Mouse (Mus musculus) MEL (cell line): ENCODE measurements at regions not wholly inside any gene's neighbourhood (a gene's known extent, or its start where the extent isn't known, plus 50 kb on each side); places are given as distances from the start of the nearest gene placed in this dataset.

Source experiments
- DNase-seq: peaks from one replicate; pipeline ENCODE4 v3.0.0; 2011; ENCODE audit warnings: low read depth, low spot score
- H3K27ac ChIP-seq: 2 replicates; pipeline ENCODE4 v1.5.1; 2012; ENCODE audit warnings: low read depth, mild to moderate bottlenecking, control low read depth, low read length, moderate library complexity; ENCODE audit not compliant: control insufficient read depth
- H3K27me3 ChIP-seq, 2 experiments: fragments of 150-350 bp in 1 of 2; sonication (generic) in 1 of 2; 2 replicates each; pipeline ENCODE4 v1.6.1; 2012; ENCODE audit warnings: low read length in 2 of 2, mild to moderate bottlenecking in 2 of 2, improper control_type of control experiment in 1 of 2, moderate library complexity in 1 of 2; ENCODE audit not compliant: insufficient read depth in 2 of 2, control insufficient read depth in 1 of 2
- H3K36me3 ChIP-seq, 2 experiments: 2 replicates each; pipeline ENCODE4 v1.6.1; 2012 to 2014; ENCODE audit warnings: low read length in 2 of 2, improper control_type of control experiment in 1 of 2, inconsistent platforms in 1 of 2, mild to moderate bottlenecking in 1 of 2; ENCODE audit not compliant: insufficient read depth in 2 of 2, control insufficient read depth in 1 of 2
- H3K4me1 ChIP-seq, 2 experiments: fragments of 150-350 bp in 1 of 2; sonication (generic) in 1 of 2; 2 replicates each; pipeline ENCODE4 v1.6.1; 2012; ENCODE audit warnings: low read length in 2 of 2, improper control_type of control experiment in 1 of 2, mild to moderate bottlenecking in 1 of 2; ENCODE audit not compliant: insufficient read depth in 2 of 2, control insufficient read depth in 1 of 2
- H3K4me3 ChIP-seq, 2 experiments: fragments of 150-350 bp in 1 of 2; sonication (generic) in 1 of 2; 2 replicates each; pipeline ENCODE4 v1.5.1; 2012; ENCODE audit warnings: low read depth in 2 of 2, low read length in 2 of 2, mild to moderate bottlenecking in 2 of 2, moderate library complexity in 2 of 2, control low read depth in 1 of 2, improper control_type of control experiment in 1 of 2; ENCODE audit not compliant: control insufficient read depth in 1 of 2, insufficient read depth in 1 of 2
- H3K79me2 ChIP-seq: 2 replicates; pipeline ENCODE4 v1.6.1; 2012; ENCODE audit warnings: mild to moderate bottlenecking, low read length, moderate library complexity; ENCODE audit not compliant: control insufficient read depth, poor library complexity, insufficient read depth
- H3K9ac ChIP-seq: 2 replicates; pipeline ENCODE4 v1.6.1; 2012; ENCODE audit warnings: low read depth, mild to moderate bottlenecking, control low read depth, low read length, moderate library complexity; ENCODE audit not compliant: control insufficient read depth, poor library complexity, severe bottlenecking
- H3K9me3 ChIP-seq: fragments of 150-350 bp; sonication (generic); replicated peaks from 2 replicates; pipeline ENCODE4 v1.6.1; 2012; ENCODE audit warnings: mild to moderate bottlenecking, low read length, improper control_type of control experiment, moderate library complexity; ENCODE audit not compliant: insufficient read depth
- BHLHE40 ChIP-seq: IDR thresholded peaks from 2 replicates; pipeline ENCODE4 v1.6.1; 2012; ENCODE audit warnings: low read depth, mild to moderate bottlenecking, inconsistent platforms, low read length, improper control_type of control experiment, borderline replicate concordance
- CHD1 ChIP-seq: IDR thresholded peaks from 2 replicates; pipeline ENCODE4 v1.6.1; 2012; ENCODE audit warnings: low read depth, mild to moderate bottlenecking, inconsistent platforms, low read length, improper control_type of control experiment
- CHD2 ChIP-seq: IDR thresholded peaks from 2 replicates; pipeline ENCODE4 v1.6.1; 2011; ENCODE audit warnings: low read length, improper control_type of control experiment
- CTCF ChIP-seq, 3 experiments: IDR thresholded peaks in 2 of 3; conservative IDR thresholded peaks in 1 of 3; 2 replicates each; pipeline ENCODE4 v1.5.1; 2011 to 2012; ENCODE audit warnings: low read length in 3 of 3, low read depth in 2 of 3, mild to moderate bottlenecking in 2 of 3, improper control_type of control experiment in 1 of 3, inconsistent platforms in 1 of 3, mixed read lengths in 1 of 3, moderate library complexity in 1 of 3; ENCODE audit not compliant: control insufficient read depth in 1 of 3, insufficient read depth in 1 of 3, poor library complexity in 1 of 3, severe bottlenecking in 1 of 3
- E2F4 ChIP-seq: IDR thresholded peaks from 2 replicates; pipeline ENCODE4 v1.6.1; 2011; ENCODE audit warnings: low read depth, low read length, improper control_type of control experiment, borderline replicate concordance
- ELF1 ChIP-seq: IDR thresholded peaks from 2 replicates; pipeline ENCODE4 v1.6.1; 2014; ENCODE audit warnings: low read depth, mild to moderate bottlenecking, inconsistent platforms, low read length, improper control_type of control experiment, moderate library complexity
- EP300 ChIP-seq, 2 experiments: IDR thresholded peaks; 2 replicates each; pipeline ENCODE4 v1.6.1; 2011; ENCODE audit warnings: improper control_type of control experiment in 2 of 2, low read length in 2 of 2, low read depth in 1 of 2, mild to moderate bottlenecking in 1 of 2
- GABPA ChIP-seq: IDR thresholded peaks from 2 replicates; pipeline ENCODE4 v1.6.1; 2012; ENCODE audit warnings: low read depth, mild to moderate bottlenecking, inconsistent platforms, low read length, improper control_type of control experiment, moderate library complexity
- KAT2A ChIP-seq: conservative IDR thresholded peaks from 2 replicates; pipeline ENCODE4 v1.6.1; 2012; ENCODE audit warnings: low read depth, low read length, improper control_type of control experiment, inconsistent platforms
- MAFK ChIP-seq: IDR thresholded peaks from 2 replicates; pipeline ENCODE4 v1.6.1; 2011; ENCODE audit warnings: low read depth, mild to moderate bottlenecking, low read length, improper control_type of control experiment, borderline replicate concordance
- MEF2A ChIP-seq: IDR thresholded peaks from 2 replicates; pipeline ENCODE4 v1.6.1; 2014; ENCODE audit warnings: low read depth, mild to moderate bottlenecking, inconsistent platforms, low read length, improper control_type of control experiment; ENCODE audit not compliant: poor library complexity, insufficient replicate concordance, severe bottlenecking; ENCODE audit errors: extremely low read depth
- MXI1 ChIP-seq: IDR thresholded peaks from 2 replicates; pipeline ENCODE4 v1.6.1; 2011; ENCODE audit warnings: mild to moderate bottlenecking, low read depth, low read length, improper control_type of control experiment
- NELFE ChIP-seq: IDR thresholded peaks from 2 replicates; pipeline ENCODE4 v1.6.1; 2011; ENCODE audit warnings: low read depth, low read length, improper control_type of control experiment
- POLR2A ChIP-seq, 2 experiments: IDR thresholded peaks; 2 replicates each; pipeline ENCODE4 v1.6.1; 2011 to 2012; ENCODE audit warnings: low read length in 2 of 2, mild to moderate bottlenecking in 2 of 2, control low read depth in 1 of 2, improper control_type of control experiment in 1 of 2, low read depth in 1 of 2, moderate library complexity in 1 of 2; ENCODE audit not compliant: control insufficient read depth in 1 of 2, insufficient read depth in 1 of 2, poor library complexity in 1 of 2
- POLR2AphosphoS2 ChIP-seq: IDR thresholded peaks from 2 replicates; pipeline ENCODE4 v1.6.1; 2011; ENCODE audit warnings: low read length, improper control_type of control experiment
- POLR2AphosphoS5 ChIP-seq: IDR thresholded peaks from 2 replicates; pipeline ENCODE4 v1.6.1; 2012; ENCODE audit warnings: low read depth, borderline replicate concordance, mild to moderate bottlenecking, inconsistent platforms, low read length, moderate library complexity, mixed read lengths
- RCOR1 ChIP-seq: IDR thresholded peaks from 2 replicates; pipeline ENCODE4 v1.6.1; 2012; ENCODE audit warnings: low read depth, mild to moderate bottlenecking, inconsistent platforms, low read length, improper control_type of control experiment
- SIN3A ChIP-seq: IDR thresholded peaks from 2 replicates; pipeline ENCODE4 v1.6.1; 2012; ENCODE audit warnings: low read length, improper control_type of control experiment, inconsistent platforms
- SMC3 ChIP-seq: IDR thresholded peaks from 2 replicates; pipeline ENCODE4 v1.6.1; 2011; ENCODE audit warnings: low read depth, low read length, improper control_type of control experiment
- TAL1 ChIP-seq: IDR thresholded peaks from 2 replicates; pipeline ENCODE4 v1.6.1; 2012; ENCODE audit warnings: mild to moderate bottlenecking, inconsistent platforms, low read length, moderate library complexity, mixed read lengths
- TBP ChIP-seq: IDR thresholded peaks from 2 replicates; pipeline ENCODE4 v1.8.0; 2011; ENCODE audit warnings: low read depth, low read length, improper control_type of control experiment
- TCF12 ChIP-seq: IDR thresholded peaks from 2 replicates; pipeline ENCODE4 v1.6.1; 2014; ENCODE audit warnings: low read depth, mild to moderate bottlenecking, inconsistent platforms, low read length, improper control_type of control experiment, moderate library complexity
- UBTF ChIP-seq: IDR thresholded peaks from 2 replicates; pipeline ENCODE4 v1.6.1; 2012; ENCODE audit warnings: low read depth, mild to moderate bottlenecking, inconsistent platforms, low read length, improper control_type of control experiment, moderate library complexity, borderline replicate concordance; ENCODE audit not compliant: insufficient read depth
- USF1 ChIP-seq: IDR thresholded peaks from 2 replicates; pipeline ENCODE4 v1.6.1; 2014; ENCODE audit warnings: low read depth, mild to moderate bottlenecking, inconsistent platforms, low read length, improper control_type of control experiment, moderate library complexity
- USF2 ChIP-seq, 2 experiments: IDR thresholded peaks; 2 replicates each; pipeline ENCODE4 v1.6.1; 2011 to 2012; ENCODE audit warnings: improper control_type of control experiment in 2 of 2, low read length in 2 of 2, borderline replicate concordance in 1 of 2, inconsistent platforms in 1 of 2, low read depth in 1 of 2, mild to moderate bottlenecking in 1 of 2; ENCODE audit not compliant: insufficient read depth in 1 of 2
- ZKSCAN1 ChIP-seq: IDR thresholded peaks from 2 replicates; pipeline ENCODE4 v1.6.1; 2012; ENCODE audit warnings: low read depth, mild to moderate bottlenecking, inconsistent platforms, low read length, improper control_type of control experiment, moderate library complexity
- ZMIZ1 ChIP-seq: IDR thresholded peaks from 2 replicates; pipeline ENCODE4 v1.6.1; 2012; ENCODE audit warnings: low read depth, mild to moderate bottlenecking, inconsistent platforms, low read length, improper control_type of control experiment, moderate library complexity
- ZNF384 ChIP-seq: IDR thresholded peaks from 2 replicates; pipeline ENCODE4 v1.6.1; 2012; ENCODE audit warnings: low read depth, mild to moderate bottlenecking, inconsistent platforms, low read length, improper control_type of control experiment

GRCm38 (mm10) chr10:97160892-97161291 is 318.5 kb upstream of the Dcn start:
- DNase-seq, result no peak
- Histone ChIP-seq H3K79me2 (no peaks in the 10 kb centered on the region), H3K9ac (no peak overlapping the region), H3K9me3 (no peaks in the 10 kb centered on the region), H3K27me3 (no peaks in the 10 kb centered on the region), H3K4me1 (no peaks in the 10 kb centered on the region), H3K4me3 (no peak overlapping the region), H3K36me3 (no peaks in the 10 kb centered on the region), H3K27ac (no peak overlapping the region)
- TF ChIP-seq NELFE (no peak), RCOR1 (no peak), TCF12 (no peak), UBTF (no peak), POLR2AphosphoS2 (no peak), KAT2A (no peak), SMC3 (no peak), ZNF384 (no peak), MAFK (no peak), SIN3A (no peak), POLR2A (IDR thresholded peaks at IDR 0.05; ENCODE audit: control insufficient read depth in 1 of 2, insufficient read depth in 1 of 2, low read depth in 1 of 2, low read length in 2 of 2, poor library complexity in 1 of 2) (no peak), CTCF (IDR thresholded peaks at IDR 0.05 in 2 of 3, conservative IDR thresholded peaks at IDR 0.05 in 1 of 3; ENCODE audit: control insufficient read depth in 1 of 3, insufficient read depth in 1 of 3, low read depth in 2 of 3, low read length in 3 of 3, poor library complexity in 1 of 3, severe bottlenecking in 1 of 3) (no peak), CHD2 (no peak), ELF1 (no peak), USF1 (no peak), ZKSCAN1 (no peak), CHD1 (no peak), E2F4 (no peak), USF2 (IDR thresholded peaks at IDR 0.05; ENCODE audit: borderline replicate concordance in 1 of 2, insufficient read depth in 1 of 2, low read depth in 1 of 2, low read length in 2 of 2) (no peak)

GRCm38 (mm10) chr10:97178468-97178867 is 300.9 kb upstream of the Dcn start:
- H3K4me1 ChIP-seq, result no peaks in the 10 kb centered on the region
- DNase-seq, result no peak
- TF ChIP-seq UBTF (no peak), EP300 (IDR thresholded peaks at IDR 0.05; ENCODE audit: low read depth in 1 of 2, low read length in 2 of 2) (no peak), TAL1 (no peak), BHLHE40 (no peak), MXI1 (no peak), TBP (no peak), CHD1 (no peak), POLR2AphosphoS5 (no peak), SIN3A (no peak), ZKSCAN1 (no peak), MAFK (no peak), USF1 (no peak), CHD2 (no peak), MEF2A (no peak), NELFE (no peak), GABPA (no peak), SMC3 (no peak), ZMIZ1 (no peak), CTCF (IDR thresholded peaks at IDR 0.05 in 2 of 3, conservative IDR thresholded peaks at IDR 0.05 in 1 of 3; ENCODE audit: control insufficient read depth in 1 of 3, insufficient read depth in 1 of 3, low read depth in 2 of 3, low read length in 3 of 3, poor library complexity in 1 of 3, severe bottlenecking in 1 of 3) (no peak), USF2 (IDR thresholded peaks at IDR 0.05; ENCODE audit: borderline replicate concordance in 1 of 2, insufficient read depth in 1 of 2, low read depth in 1 of 2, low read length in 2 of 2) (no peak)
- TF ChIP-seq, all 39 proteins: peak for 0
- Histone ChIP-seq H3K27ac (no peak overlapping the region), H3K27me3 (no peaks in the 10 kb centered on the region), H3K79me2 (no peaks in the 10 kb centered on the region), H3K4me3 (no peak overlapping the region), H3K36me3 (no peaks in the 10 kb centered on the region), H3K9ac (no peak overlapping the region), H3K9me3 (no peaks in the 10 kb centered on the region)
